Mouse (Mus musculus): ENCODE measurements around the gene Chd9. TPM values are rescaled to one million over a fixed set of nuclear protein-coding genes. Genes with fewer than 3 reads are reported as not detected.

Gene Chd9
- total RNA-seq, 2 experiments from 2014 or later: 236 to 287 TPM

- DNase-seq (ENCODE audit: extremely low spot score in 1 of 2, low spot score in 1 of 2): no peak
These were observed 237.0 kb downstream of the Chd9 start for GRCm38 (mm10) chr8:91065179-91065578.

GRCm38 (mm10) chr8:91069407-91069806 lies 241.3 kb downstream of the Chd9 start:
- DNase-seq (ENCODE audit: extremely low spot score in 1 of 2, low spot score in 1 of 2): no peak

- DNase-seq (ENCODE audit: extremely low spot score in 1 of 2, low spot score in 1 of 2): peak; percentile 87 to 88
These were observed 241.7 kb downstream of the Chd9 start, which contains the start of gene Rbl2 for GRCm38 (mm10) chr8:91069834-91070233. TSS of gene Rbl2 (plus strand) at chr8:91070057.

- DNase-seq (ENCODE audit: extremely low spot score in 1 of 2, low spot score in 1 of 2): peak; percentile 24 to 42
These were observed 242.2 kb downstream of the Chd9 start for GRCm38 (mm10) chr8:91070275-91070859.

- no peak for DNase-seq (ENCODE audit: extremely low spot score in 1 of 2, low spot score in 1 of 2)
These were observed 249.1 kb downstream of the Chd9 start for GRCm38 (mm10) chr8:91077077-91077867.

GRCm38 (mm10) chr8:91079678-91080077 lies 251.5 kb downstream of the Chd9 start:
- no peak for DNase-seq (ENCODE audit: extremely low spot score in 1 of 2, low spot score in 1 of 2)

- DNase-seq (ENCODE audit: extremely low spot score in 1 of 2, low spot score in 1 of 2): no peak
These were observed 253.8 kb downstream of the Chd9 start for GRCm38 (mm10) chr8:91081911-91082310.

GRCm38 (mm10) chr8:91082428-91082827 lies 254.3 kb downstream of the Chd9 start:
- DNase-seq (ENCODE audit: extremely low spot score in 1 of 2, low spot score in 1 of 2): no peak

- no peak for DNase-seq (ENCODE audit: extremely low spot score in 1 of 2, low spot score in 1 of 2)
These were observed 260.3 kb downstream of the Chd9 start for GRCm38 (mm10) chr8:91088452-91088851.

GRCm38 (mm10) chr8:91089601-91090000 lies 261.4 kb downstream of the Chd9 start:
- DNase-seq (ENCODE audit: extremely low spot score in 1 of 2, low spot score in 1 of 2): no peak

GRCm38 (mm10) chr8:91094135-91094534 lies 266.0 kb downstream of the Chd9 start:
- no peak for DNase-seq (ENCODE audit: extremely low spot score in 1 of 2, low spot score in 1 of 2)

- no peak for DNase-seq (ENCODE audit: extremely low spot score in 1 of 2, low spot score in 1 of 2)
These were observed 270.0 kb downstream of the Chd9 start for GRCm38 (mm10) chr8:91098106-91098505.

Small RNA genes within 50 kb of the gene (microRNA-seq; reads per million reads assigned to microRNA genes)
- gene Gm44382: 0 reads per million in 2 experiments

Other genes starting within 250 kb of the Chd9 start
- gene Gm19935, start 11.0 kb upstream of the Chd9 start, total RNA-seq (2021): 1 to 10 TPM; 1.9 to 2.0 TPM
- gene Rbl2, start 241.7 kb downstream of the Chd9 start, total RNA-seq (2021): 10 to 100 TPM; 35.7 to 38.4 TPM

Data from layer of hippocampus, postnatal 25 days (tissue).